Mouse (Mus musculus): ENCODE results near the gene Lysmd2. TPM values are rescaled to one million over a fixed set of nuclear protein-coding genes. Genes with fewer than 3 reads are reported as not detected.

The Lysmd2 gene
- total and polyA plus RNA-seq, 3 experiments, result 11.7 to 18.1 (median 16.2) TPM

DNA sequence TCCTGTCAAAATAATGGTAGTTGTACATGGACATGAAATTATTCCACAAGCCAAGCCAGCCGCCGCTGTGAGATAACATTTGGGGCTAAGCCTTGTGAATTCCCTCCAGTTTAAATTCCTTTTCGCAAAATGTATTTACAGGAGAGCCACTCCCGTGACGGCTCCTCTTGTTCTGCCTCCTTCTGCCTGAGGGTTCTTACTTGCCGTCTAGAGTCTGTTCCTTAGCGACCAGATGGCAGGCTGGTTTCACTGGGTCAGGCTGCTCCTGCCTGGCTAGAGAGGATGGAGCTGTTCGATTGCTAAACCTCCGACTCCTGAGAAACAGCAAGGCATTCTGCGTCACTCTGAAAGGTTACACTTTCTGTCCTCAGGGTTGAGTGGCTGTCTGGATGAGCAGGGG is 6.6 kb downstream of the Lysmd2 start:
- Histone ChIP-seq H3K4me3 (replicated peaks in 1 of 3; ENCODE audit: low read depth in 2 of 3, low read length in 2 of 3, poor library complexity in 1 of 3) (no peak overlapping the region), H3K4me2 (ENCODE audit: insufficient read depth, low read depth, poor library complexity, severe bottlenecking) (peak overlapping the region; percentile 34; the same call in 1 of the 2 replicates), H3K4me1 (ENCODE audit: control insufficient read depth in 1 of 2, insufficient read depth in 2 of 2) (peaks cover 23 to 43% of the 10 kb centered on the region in 2 experiments), H3K9ac (ENCODE audit: insufficient read depth, low read depth) (no peak overlapping the region), H3K36me3 (replicated peaks in 1 of 2; ENCODE audit: control insufficient read depth in 1 of 2, insufficient read depth in 1 of 2, low read length in 1 of 2) (peaks cover 3 to 22% of the 10 kb centered on the region in 2 experiments), H3K9me3 (replicated peaks; ENCODE audit: low read length) (peaks cover 2% of the 10 kb centered on the region), H3K79me2 (replicated peaks; ENCODE audit: control insufficient read depth, extremely low read depth, insufficient read depth, poor library complexity, severe bottlenecking) (peaks cover 39% of the 10 kb centered on the region), H3K27me3 (replicated peaks) (no peaks in the 10 kb centered on the region), H3K27ac (ENCODE audit: insufficient read depth, low read depth) (no peak overlapping the region)
- TF ChIP-seq USF2 (conservative IDR thresholded peaks at IDR 0.05; ENCODE audit: low read depth, low read length) (no peak), MAZ (IDR thresholded peaks at IDR 0.05; ENCODE audit: low read depth, low read length) (no peak), MXI1 (IDR thresholded peaks at IDR 0.05; ENCODE audit: low read depth, low read length) (no peak), SMC3 (IDR thresholded peaks at IDR 0.05; ENCODE audit: low read depth, low read length) (no peak), MAFK (IDR thresholded peaks at IDR 0.05; ENCODE audit: insufficient replicate concordance, low read length) (no peak), MYC (IDR thresholded peaks at IDR 0.05; ENCODE audit: low read depth, low read length) (no peak), ZC3H11A (IDR thresholded peaks at IDR 0.05; ENCODE audit: low read depth, low read length) (no peak), EP300 (IDR thresholded peaks at IDR 0.05; ENCODE audit: low read length) (no peak), BHLHE40 (IDR thresholded peaks at IDR 0.05; ENCODE audit: low read depth, low read length) (no peak), E2F4 (IDR thresholded peaks at IDR 0.05; ENCODE audit: insufficient replicate concordance, low read depth, low read length) (no peak), TCF12 (IDR thresholded peaks at IDR 0.05; ENCODE audit: low read depth, low read length) (no peak)
- in situ Hi-C loops (cut with MboI; ENCODE audit: low pct_ligation_motif_present, low pct_unique_long_range_greater_than_20kb, low sequenced_read_pairs), result no loop called here
- no peak for DNase-seq (ENCODE audit: extremely low read depth)
- dilution Hi-C loops (cut with MboI; ENCODE audit: extremely low pct_ligation_motif_present, extremely low pct_unique_long_range_greater_than_20kb, low sequenced_read_pairs), result no loop called here

DNA sequence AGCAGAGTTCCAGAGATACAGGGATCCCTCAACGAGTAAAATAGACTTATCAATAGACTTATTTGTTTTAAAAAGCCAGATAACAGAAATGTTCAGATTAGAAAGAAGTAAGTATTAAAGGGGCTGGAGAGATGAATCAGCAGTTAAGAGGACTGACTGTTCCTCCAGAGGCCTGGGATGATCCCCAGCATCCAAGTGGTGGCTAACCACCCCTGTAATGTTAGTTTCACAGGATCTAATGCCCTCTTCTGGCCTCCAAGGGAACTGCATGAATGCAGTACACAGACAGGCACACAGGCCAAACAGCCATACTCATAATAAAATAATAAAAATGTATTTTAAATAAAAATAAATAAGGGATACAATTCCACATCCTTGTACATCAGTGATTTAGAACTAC is 7.4 kb downstream of the Lysmd2 start:
- TF ChIP-seq JUN (IDR thresholded peaks at IDR 0.05; ENCODE audit: insufficient read depth, low read depth, low read length), result no peak
- no peak for TF ChIP-seq KAT2A (IDR thresholded peaks at IDR 0.05; ENCODE audit: insufficient replicate concordance, low read length)
- no peak for TF ChIP-seq ZKSCAN1 (IDR thresholded peaks at IDR 0.05; ENCODE audit: borderline replicate concordance, low read depth, low read length)
- peak; percentile 66 to 75 for TF ChIP-seq CTCF (conservative IDR thresholded peaks at IDR 0.05 in 1 of 2, IDR thresholded peaks at IDR 0.05 in 1 of 2; ENCODE audit: low read depth in 2 of 2, low read length in 2 of 2)
- no peak for TF ChIP-seq E2F4 (IDR thresholded peaks at IDR 0.05; ENCODE audit: insufficient replicate concordance, low read depth, low read length)
- TF ChIP-seq RAD21 (IDR thresholded peaks at IDR 0.05; ENCODE audit: low read depth, low read length), result peak; percentile 69
- peak; percentile 70 for TF ChIP-seq SMC3 (IDR thresholded peaks at IDR 0.05; ENCODE audit: low read depth, low read length)
- Histone ChIP-seq H3K4me3 (replicated peaks in 1 of 3; ENCODE audit: low read depth in 2 of 3, low read length in 2 of 3, poor library complexity in 1 of 3) (no peak overlapping the region), H3K27ac (ENCODE audit: insufficient read depth, low read depth) (no peak overlapping the region), H3K9ac (ENCODE audit: insufficient read depth, low read depth) (no peak overlapping the region), H3K36me3 (replicated peaks in 1 of 2; ENCODE audit: control insufficient read depth in 1 of 2, insufficient read depth in 1 of 2, low read length in 1 of 2) (peaks cover 5 to 28% of the 10 kb centered on the region in 2 experiments), H3K4me2 (ENCODE audit: insufficient read depth, low read depth, poor library complexity, severe bottlenecking) (no peak overlapping the region), H3K79me2 (replicated peaks; ENCODE audit: control insufficient read depth, extremely low read depth, insufficient read depth, poor library complexity, severe bottlenecking) (peaks cover 32% of the 10 kb centered on the region), H3K27me3 (replicated peaks) (no peaks in the 10 kb centered on the region), H3K4me1 (ENCODE audit: control insufficient read depth in 1 of 2, insufficient read depth in 2 of 2) (peaks cover 23 to 43% of the 10 kb centered on the region in 2 experiments), H3K9me3 (replicated peaks; ENCODE audit: low read length) (no peaks in the 10 kb centered on the region)
- dilution Hi-C loops (cut with MboI; ENCODE audit: extremely low pct_ligation_motif_present, extremely low pct_unique_long_range_greater_than_20kb, low sequenced_read_pairs) (no loop called here), in situ Hi-C loops (cut with MboI; ENCODE audit: low pct_ligation_motif_present, low pct_unique_long_range_greater_than_20kb, low sequenced_read_pairs) (no loop called here)
- peak; percentile 54 for DNase-seq (ENCODE audit: extremely low read depth)

Data from CH12.LX (cell line).